Mouse (Mus musculus): ENCODE results near the gene Ndufs2.
A peak's percentile ranks its signal among the peaks of the same experiment; 100 is the strongest.

- peak; percentile 59 for TF ChIP-seq CTCF (conservative IDR thresholded peaks at IDR 0.05; ENCODE audit: low read length)
- TF ChIP-seq NANOG (IDR thresholded peaks at IDR 0.05; ENCODE audit: borderline replicate concordance, low read length) = no peak
These were observed 4.3 kb downstream of the Ndufs2 start for GRCm38 (mm10) chr1:171246709-171247452.
